Mouse (Mus musculus) right cerebral cortex, postnatal 14 days (tissue): Measurements from ENCODE around the gene 1700001P01Rik.

Experiments used
- DNase-seq: peaks from one replicate; pipeline ENCODE4 v3.0.0; 2022

Gene 1700001P01Rik

DNA sequence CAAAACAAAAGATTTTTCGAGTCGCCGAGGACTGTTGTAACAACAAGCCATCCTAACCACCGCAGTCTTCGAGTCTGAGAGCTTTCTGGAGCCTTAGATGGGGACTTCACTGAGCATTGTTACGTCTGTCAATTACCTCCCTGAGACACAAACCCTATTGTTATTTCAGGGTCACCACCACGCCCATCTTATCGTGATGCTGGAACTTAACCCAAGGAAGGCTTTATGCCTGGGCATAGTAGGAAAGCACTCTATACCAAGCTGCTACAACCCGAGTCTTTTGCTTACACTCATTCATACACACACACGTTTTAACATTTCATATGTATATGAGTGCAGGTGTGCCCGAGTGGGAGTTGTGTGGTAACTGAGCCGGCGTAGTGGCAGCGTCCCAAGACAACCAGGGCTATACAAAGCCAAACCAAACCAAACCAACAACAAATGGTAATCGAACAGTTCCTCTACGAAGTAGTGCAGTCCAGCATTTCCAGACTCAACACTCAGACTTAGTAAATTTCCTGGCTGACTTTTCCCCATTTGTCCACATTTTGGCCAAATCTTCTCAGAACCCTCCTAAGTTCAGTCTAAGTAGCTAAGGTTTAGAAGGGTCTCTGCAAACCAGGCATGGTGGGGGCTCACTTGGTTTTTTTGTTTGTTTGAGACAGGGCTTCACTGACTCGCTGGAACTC, at the start of gene 1700001P01Rik:
TSS of gene 1700001P01Rik (minus strand) at position 111 of the 689 bp plus-strand sequence.
- DNase-seq: no peak

DNA sequence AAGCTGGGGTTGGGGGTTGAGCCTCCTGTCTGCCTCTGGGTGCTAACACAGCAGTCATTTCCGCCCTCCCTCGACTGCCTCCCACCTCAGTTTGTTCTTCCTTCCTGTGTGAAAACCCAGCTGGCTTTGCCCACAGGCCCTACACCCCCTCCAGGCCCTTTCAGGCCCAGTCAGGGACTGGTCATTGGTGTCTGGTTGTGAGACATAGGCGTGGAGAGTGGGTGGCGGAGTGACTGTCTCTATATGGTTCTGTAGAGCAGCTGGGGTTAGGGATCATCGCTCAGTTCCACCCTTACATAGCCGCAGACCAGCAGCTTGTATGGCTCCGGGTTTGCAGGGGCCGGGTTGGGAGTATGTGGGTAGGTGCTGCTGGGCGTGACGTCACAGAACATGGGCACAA, 49.6 kb upstream of the 1700001P01Rik start:
- no peak for DNase-seq

DNA sequence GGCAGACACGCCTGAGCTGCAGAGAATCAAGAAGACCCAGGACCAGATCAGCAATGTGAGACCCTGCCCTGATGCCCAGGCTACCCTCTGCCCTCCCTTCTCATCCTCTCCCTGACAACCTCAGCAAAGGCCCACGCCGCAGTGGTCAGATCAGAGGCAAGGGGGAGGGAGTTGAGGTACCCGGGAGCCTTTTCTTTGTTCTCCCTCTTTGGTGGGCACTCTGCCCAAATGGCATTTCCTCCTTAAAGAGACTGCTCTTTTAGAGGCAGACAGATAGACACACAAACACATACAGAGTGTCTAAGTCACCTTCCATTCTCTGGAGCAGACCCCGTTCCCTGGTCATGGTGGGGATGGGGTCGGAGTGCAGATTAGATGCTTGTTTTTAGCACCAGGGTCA, 49.2 kb upstream of the 1700001P01Rik start:
- no peak for DNase-seq

DNA sequence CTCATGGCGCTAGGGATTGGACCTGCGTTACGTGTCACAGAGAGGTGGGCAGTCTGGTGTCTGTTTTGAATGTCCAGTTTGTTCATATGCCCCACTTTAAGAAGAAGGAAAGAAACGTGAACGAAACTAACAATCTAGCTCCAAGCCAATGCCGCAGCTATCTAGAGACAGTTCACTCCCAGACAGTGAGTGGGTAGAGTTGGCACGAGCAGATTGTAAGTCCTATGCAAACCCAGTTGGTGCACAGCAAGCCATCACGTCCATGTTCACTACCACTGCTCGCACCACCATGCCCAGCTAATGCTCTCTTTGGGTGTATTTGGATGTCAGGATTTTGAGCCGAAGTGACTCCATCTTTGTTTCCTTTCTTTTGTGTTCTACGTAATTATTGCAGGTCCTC, 48.5 kb upstream of the 1700001P01Rik start:
- no peak for DNase-seq

DNA sequence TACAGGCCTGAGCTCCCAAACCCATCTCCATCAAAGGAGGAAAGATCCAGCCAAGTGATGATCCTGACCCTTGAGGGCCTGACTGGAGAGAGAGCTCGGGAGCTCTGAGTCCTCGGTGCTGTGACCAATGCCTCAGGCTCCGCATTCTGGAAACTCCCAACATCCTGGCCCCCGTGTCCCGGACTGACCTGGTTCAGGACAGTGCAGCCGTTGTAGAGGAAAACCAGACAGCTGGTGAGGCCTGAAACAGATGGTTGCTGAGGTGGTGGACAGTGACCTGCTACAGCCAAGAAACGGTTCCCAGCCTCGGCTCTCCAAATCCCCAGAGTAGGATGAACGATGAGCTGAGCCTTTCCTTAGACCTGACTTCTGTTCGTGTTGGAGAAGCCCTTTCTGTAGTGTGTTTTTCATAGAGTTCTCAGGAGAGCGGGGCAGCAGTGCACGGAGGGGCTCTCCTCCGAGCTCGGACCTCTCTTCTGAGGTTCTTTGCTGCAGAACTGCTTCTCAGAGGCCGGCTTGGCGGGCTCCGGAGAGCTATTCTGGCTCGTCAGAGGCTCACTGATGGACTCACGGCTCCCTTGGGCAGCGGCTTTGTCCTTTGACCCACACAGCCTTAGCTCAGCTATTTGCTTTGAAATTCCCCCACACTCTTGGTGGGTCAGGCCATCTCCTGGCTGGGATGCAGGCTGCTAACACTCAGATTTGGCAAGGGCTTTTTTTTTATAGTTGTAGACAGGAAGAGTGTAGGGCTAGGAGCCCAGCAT, 47.3 kb upstream of the 1700001P01Rik start:
- no peak for DNase-seq

DNA sequence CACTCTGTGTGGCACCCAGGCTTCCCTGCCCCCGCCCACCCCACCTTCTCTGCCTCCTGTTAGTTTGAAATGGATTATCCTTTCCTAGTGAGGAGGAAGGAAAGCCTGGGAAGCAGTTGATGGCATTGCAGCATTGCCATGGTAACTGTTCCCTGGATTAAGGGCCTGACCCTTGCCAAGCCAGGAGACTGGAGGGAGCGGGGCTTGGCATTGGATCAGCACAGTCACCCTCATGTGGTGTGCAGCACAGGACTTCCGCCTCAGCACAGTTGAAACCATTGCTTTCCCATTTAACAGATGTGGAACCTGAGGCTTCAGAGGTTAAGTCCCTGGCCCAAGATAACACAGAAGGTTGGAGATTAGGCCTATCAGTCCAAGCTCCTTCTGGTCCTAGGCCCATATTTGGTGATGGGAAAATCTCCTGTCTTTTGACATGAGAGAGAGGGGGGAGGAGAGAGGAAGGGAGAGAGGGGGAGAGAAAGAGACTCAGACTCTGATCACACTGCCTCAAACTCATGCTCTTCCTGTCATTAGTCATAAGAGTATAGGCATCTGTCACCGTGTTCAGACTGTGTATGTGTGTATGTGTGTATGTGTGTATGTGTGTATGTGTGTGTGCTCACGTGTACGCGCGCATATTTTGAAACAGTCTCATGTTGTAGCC, 45.8 kb upstream of the 1700001P01Rik start:
- no peak for DNase-seq

DNA sequence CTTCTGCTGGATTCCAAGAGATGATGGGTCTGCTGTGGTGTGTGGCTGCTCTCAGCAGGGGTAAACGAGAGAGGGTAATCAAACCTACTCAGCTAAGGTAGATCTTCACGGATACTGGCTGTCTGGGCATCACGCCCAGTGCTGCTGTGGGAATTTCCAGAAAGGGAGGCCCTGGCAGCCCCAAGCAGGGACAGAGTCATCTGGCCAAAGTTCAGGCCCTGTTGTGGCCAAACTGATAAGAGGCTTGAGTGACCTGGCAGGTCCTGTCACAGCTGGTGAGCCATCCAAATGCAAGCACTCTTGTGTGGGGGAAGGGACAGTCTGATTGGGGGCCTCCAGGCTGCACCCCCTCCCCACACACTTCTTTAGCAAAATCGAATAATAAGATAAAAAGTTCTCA, 45.1 kb upstream of the 1700001P01Rik start:
- no peak for DNase-seq

DNA sequence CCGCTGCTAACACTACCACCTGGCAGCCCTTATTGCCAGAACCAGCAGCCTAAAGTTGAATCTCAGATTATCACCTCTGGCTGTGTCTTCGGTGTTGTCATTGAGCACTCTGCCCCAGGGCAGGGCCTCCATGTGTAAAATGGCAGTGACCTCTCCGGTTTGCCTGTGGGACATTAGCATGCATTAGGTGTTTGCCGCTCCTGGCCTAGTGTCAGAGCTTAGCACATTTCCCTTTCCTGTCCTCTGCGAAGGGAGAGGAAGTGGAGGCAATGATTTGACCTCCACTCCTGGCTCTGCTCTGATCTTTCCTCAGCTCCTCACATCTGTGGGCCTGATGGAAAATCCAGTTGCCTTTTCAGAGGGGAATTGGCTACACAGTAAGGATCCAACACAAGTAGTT, 44.2 kb upstream of the 1700001P01Rik start:
- DNase-seq: no peak

DNA sequence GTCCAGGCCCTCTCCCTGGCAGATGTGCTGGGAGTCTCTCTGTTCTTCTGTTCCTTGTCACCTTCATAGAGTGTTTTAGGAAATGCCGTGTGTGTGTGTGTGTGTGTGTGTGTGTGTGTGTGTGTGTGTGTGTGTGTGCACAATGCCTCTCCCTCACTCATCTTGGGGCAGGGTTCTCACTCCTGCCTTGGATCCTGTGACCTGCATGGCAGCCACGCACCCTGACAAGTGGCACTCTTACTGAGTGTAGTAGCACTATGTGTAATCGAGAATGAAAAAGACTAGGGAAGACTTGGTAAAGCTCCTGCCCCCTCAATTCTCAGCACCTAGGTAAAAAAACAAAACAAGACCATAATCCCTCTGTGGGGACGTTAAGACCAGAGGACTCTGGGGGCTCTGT, 43.4 kb upstream of the 1700001P01Rik start:
- no peak for DNase-seq

DNA sequence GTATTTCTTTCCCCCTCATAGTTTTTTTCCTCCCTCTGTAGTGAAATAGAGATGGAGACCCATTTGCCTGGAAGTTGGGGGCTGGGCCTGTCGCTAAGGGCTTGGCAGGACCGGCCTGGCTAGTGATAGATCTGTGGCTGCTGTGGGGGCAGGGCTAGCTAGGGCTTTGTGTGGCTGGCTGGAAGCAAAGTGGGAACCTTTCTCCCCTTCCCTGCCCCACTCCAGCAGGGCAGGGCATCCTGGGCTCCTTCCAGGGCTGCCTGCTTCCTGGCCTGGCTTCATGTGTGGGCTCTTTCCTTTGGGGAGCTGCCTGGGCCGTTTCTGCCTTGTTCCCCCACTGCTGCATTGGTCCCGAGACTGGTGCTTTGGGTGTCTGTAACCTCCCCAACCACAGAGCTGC, 42.9 kb upstream of the 1700001P01Rik start:
- DNase-seq: no peak

DNA sequence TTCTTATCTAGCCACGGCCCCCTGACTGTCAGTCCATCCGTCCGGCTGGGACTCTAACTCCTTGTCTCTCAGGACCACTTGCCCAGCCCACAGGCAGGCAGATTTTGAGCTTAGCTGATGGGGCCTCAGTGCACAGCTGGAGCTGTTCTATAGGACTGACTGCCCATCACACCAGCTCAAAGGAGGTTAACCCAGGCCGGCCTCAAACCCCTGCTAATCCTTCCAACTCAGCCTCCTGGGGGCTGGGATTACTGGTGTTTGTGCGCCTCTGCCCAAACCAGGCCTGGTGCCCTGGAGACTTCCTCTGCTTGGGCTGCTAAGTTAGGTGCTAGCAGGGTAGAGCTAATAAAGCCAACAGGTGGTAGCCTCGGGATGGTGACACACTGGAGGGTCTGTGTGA, 42.3 kb upstream of the 1700001P01Rik start:
- no peak for DNase-seq

DNA sequence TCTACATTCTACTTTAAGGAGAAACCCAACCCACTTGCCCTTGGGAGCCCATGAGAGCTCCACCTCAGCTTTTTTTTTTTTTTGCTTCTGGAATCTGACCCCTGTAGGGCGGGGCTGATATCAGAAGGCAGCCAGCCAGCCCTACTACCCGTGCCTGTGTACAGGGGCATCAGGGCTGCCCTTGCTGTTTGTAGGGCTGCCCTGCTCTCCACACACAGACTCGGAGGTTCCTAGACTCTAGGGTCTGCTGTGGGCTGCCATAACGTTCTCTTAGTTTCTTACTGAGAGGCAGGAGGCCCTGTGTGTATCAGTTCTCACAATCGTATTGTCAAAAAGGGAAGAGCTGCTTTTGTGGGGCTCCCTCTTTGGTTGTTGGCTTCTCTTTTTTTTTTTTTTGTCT, 41.7 kb upstream of the 1700001P01Rik start:
- no peak for DNase-seq

DNA sequence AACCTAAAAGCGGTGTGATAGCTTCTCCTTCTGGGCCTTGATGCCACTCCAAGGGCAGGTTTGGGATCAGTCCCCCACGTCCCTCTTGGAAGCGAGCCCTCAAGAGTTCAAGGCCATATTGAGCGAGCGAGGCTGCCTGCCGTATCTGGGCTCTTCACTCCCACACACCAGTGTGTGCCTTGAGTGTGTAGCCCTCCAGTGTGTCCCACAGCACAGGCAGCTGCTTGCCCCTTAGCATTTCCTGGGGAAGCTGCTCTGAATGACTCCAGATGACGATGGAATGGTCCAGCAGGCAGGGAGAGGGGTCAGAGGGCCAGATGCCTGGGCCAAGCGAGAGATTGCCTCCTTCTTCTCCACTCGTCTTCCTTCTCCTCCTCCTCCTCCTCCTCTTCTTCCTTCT, 41.2 kb upstream of the 1700001P01Rik start:
- no peak for DNase-seq

DNA sequence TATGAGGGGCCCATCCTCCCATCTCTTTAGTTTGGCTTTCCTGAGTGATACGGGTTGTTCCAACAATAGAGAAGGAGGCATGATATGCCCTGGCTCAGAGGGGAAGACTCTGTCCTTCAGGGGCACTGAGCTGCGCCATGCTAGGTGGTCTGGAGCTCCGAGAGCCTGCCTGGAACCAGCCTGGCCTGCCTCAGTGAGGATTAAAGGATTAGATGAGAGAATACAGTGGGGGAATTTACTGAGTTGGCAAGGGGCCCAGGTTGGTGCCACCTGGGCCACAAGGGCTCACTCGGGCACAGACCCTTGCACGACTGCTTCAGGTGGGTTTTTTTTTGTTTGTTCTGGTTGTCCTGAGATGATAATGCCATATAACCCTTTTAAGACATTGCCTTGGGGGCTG, 40.5 kb upstream of the 1700001P01Rik start:
- no peak for DNase-seq

DNA sequence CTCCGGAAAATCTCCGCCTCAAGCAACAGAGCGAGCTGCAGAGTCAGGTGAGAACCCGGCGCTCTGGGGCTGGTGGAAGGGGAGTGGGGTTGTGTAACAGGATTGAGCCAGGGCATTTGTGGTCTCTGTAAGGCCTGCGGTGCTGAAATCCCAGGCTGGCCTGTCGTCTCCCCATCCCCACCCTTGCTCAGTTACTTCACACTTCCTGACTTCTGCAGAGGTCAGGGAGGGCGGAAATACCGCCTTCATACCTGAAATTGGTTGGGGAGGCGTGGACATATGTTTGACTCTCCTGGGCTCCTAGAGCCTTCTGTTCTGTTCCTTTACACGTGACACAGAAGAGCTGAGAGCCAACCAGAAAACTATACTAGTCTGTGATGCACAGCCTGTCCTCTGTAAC, 40.0 kb upstream of the 1700001P01Rik start:
- no peak for DNase-seq

DNA sequence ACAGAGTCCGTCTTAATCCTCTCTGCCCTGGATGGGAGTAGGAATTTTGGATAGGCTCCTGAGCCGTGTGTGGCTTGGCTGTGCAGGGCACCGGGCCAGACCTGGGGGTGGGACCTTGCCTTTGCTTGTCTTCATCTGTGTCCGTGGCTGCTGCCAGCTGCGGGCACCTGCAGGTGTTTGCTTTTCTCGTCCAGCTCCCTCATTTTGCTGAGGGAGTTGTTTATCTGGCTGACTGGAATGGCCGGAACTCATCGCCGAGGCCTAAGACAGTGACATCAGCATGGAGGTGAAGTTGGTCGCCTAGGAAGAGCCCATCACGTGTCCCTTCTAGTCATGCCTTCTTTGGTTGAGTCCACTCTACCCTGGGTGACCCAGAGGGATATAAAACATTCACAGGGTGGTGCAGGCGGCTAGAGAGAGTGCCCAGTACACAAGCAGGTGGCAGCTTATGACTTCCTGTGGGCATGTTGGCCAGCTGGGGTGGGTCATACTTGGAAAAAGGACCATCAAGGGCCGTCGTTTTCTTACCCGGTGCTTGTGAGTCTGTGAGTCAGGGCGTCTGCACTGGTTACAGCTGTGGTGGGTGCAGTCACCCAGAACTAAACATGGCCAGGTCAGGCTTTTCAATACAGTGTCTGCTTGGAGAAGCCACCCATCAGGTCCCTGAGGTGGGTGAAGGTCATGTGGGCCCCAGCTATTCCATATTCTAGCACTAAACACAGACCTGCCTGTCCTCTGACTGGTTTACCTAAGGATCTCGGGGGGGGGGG, 38.2 kb upstream of the 1700001P01Rik start:
- no peak for DNase-seq

DNA sequence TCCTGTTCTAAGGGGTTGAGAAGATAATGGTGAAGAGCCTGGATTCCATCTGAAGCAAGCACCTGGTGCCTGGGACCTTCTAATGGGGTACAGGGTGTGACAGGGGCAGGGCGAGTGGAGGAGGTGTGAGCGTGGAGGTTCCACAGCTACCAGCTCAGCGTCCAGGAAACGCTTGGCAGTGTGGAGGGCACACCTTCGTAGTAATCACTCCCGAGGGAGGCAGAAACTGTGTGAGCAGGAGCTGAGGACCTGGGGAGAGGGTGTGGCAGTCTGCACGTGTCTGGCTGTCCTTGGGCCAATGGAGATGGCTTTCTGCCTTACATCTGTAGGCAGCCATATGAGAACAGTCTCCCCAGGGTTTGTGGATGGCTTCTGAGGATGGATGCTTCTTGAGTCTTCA, 37.4 kb upstream of the 1700001P01Rik start:
- DNase-seq: no peak

DNA sequence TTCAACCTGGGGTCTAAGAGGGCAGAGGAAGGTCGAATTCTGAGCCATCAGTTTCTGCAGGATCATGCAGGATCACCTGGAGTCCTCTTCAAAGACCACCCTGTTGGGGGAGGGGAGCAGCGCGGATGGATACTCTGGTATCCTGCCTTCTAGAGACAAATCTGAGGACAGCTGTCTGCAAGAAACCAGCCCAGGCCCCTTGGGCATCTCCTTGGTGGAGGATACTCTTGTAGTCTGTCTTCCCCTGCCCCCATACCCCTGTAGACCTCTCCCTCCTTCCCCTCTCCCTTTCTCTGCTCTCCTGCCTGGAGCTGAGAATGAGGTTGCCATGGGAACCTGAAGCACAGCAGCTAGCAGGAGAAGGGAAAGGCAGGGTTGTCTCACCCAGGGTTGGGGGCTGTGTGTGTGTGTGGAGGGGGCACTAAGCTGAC, 36.8 kb upstream of the 1700001P01Rik start:
- no peak for DNase-seq

DNA sequence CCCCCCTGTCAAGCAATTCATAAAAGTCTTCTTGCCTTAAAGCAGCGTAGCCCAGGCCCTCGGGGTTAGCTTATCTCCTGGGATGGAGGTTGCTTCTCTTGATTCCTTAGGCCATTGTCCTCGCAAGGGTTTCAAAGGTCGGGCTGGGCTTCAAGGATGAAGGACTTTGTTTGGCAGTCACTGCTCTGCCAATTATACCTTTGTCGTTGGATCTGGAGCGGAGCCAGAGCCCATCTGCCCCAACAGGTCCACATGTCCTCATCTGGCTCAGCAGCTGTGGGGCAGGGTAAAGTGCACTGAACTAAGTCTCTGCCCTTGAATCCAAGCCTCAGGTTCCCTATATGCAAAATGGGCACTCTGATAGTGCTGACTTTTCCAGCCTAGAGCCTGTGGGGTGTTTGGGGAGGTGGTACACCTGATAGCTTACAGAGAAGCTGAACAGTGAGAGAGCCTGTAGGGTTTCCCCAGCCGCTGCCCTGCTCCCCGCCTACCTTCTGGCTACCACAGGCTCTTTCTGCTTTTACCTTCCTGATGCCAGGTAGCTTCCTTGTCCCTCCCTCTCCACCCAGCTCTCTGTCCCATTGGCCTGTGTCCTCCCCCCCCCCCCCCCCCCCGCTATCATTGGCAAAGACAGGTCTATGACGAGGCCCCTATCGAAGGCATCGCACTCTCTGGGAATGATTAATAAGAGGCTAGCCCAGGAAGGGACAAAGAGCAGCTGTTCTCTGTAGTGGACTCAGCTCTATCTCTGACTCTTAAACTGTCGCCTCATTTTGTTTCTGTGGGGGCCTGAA, 36.0 kb upstream of the 1700001P01Rik start:
- DNase-seq: no peak

DNA sequence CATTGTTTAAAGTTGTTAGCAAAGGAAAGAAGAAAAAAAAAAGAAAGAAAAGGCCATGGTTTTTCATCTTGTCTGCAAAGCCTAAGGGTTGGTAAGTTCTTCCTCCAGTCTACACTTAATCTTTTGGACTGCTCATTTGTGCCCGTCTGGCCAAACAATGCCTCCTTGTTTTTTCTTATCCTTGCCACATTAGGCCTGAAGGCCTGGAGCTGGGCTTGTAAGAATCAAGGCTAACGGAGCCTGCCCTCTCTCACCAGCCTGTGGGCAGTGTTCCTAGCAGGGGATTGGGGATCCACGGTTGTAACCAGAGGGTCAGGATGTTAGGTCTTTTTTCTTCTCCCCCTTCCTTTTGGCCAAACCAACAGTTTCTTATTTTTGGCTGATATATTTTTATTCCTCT, 35.3 kb upstream of the 1700001P01Rik start:
- DNase-seq: no peak

DNA sequence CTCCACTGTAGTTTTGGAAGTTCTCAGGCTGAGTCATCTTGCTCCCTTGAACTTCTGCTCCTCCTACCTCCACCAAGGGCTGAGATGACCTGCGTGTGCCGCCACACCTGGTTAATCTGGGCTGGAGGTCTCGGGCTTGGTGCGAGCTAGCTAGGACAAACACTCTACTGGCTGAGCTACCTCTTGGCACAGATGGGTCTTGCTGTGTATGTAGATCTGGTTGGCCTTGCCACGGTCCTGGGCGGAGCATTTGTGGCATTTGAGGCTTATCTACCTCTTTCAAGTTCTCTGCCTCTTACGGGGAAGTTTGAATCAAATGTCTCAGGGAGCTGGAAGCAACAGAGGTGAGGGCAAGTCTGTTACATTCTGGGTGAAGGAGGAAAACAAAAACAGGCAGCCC, 34.6 kb upstream of the 1700001P01Rik start:
- DNase-seq: no peak
